Mouse (Mus musculus): ENCODE data around the gene Donson. TPM values are rescaled to one million over a fixed set of nuclear protein-coding genes. Genes with fewer than 3 reads are reported as not detected.

The Donson gene
- 148 TPM for polyA plus RNA-seq (2017; shearing (Covaris generic))

GRCm38 (mm10) chr16:91688619-91689334 is at the start of gene Donson:
Donson (minus strand) TSS chr16:91688770.

GRCm38 (mm10) chr16:91729066-91729482 is 40.5 kb upstream of the Donson start, which contains the start of gene Itsn1:
Itsn1 (plus strand) TSS chr16:91729281.

GRCm38 (mm10) chr16:91728123-91729065 is 39.8 kb upstream of the Donson start, which contains the start of gene Cryzl1:
Cryzl1 (minus strand) TSS chr16:91728975.

GRCm38 (mm10) chr16:91647461-91648219 is 40.9 kb downstream of the Donson start, which contains the start of gene Son:
Son (plus strand) TSS chr16:91647506.

GRCm38 (mm10) chr16:91646681-91647419 is 41.7 kb downstream of the Donson start, which contains the start of gene Gart:
Gart (minus strand) TSS chr16:91646952.

Other genes starting within 250 kb of the Donson start
- gene Ifnar1, start 203.5 kb downstream of the Donson start, polyA plus RNA-seq (2017; shearing (Covaris generic)): 222 TPM
- gene Ifngr2, start 141.7 kb downstream of the Donson start, polyA plus RNA-seq (2017; shearing (Covaris generic)): 10.1 TPM
- gene Tmem50b, start 91.0 kb downstream of the Donson start, polyA plus RNA-seq (2017; shearing (Covaris generic)): 34.0 TPM
- 0.84 TPM for gene Dnajc28, start 69.7 kb downstream of the Donson start, polyA plus RNA-seq (2017; shearing (Covaris generic))
- 61.3 TPM for gene Gart, start 41.8 kb downstream of the Donson start, polyA plus RNA-seq (2017; shearing (Covaris generic))
- 114 TPM for gene Son, start 41.3 kb downstream of the Donson start, polyA plus RNA-seq (2017; shearing (Covaris generic))
- gene Cryzl1, start 40.2 kb upstream of the Donson start, polyA plus RNA-seq (2017; shearing (Covaris generic)): 31.9 TPM
- 4.1 TPM for gene Itsn1, start 40.5 kb upstream of the Donson start, polyA plus RNA-seq (2017; shearing (Covaris generic))